Mouse (Mus musculus) lung, adult 2 months (tissue): Measurements from ENCODE around the gene Rnf26. TPM values are rescaled to one million over a fixed set of nuclear protein-coding genes. Genes with fewer than 3 reads are reported as not detected.
"Not testable (repeated sequence)": the region's sequence is repeated elsewhere in the genome, so short reads cannot be mapped to it uniquely, and the experiment has no call there.

Source experiments
- DNase-seq: peaks from one replicate; pipeline ENCODE4 v3.0.0; 2022
- H3K4me1 ChIP-seq: fragments of 200-500 bp; 2 replicates; pipeline ENCODE4 v1.6.1; 2011; ENCODE audit warnings: low read length; ENCODE audit not compliant: control insufficient read depth, insufficient read depth
- H3K4me3 ChIP-seq: fragments of 200-500 bp; replicated peaks from 2 replicates; pipeline ENCODE3; 2011; ENCODE audit warnings: low read depth, mild to moderate bottlenecking, control low read depth, low read length; ENCODE audit errors: extremely low read depth
- CTCF ChIP-seq: fragments of 200-500 bp; IDR thresholded peaks from 2 replicates; pipeline ENCODE4 v1.5.1; 2011; ENCODE audit warnings: mild to moderate bottlenecking, low read length, control low read depth; ENCODE audit not compliant: insufficient read depth
- POLR2A ChIP-seq: fragments of 200-500 bp; IDR thresholded peaks from 2 replicates; pipeline ENCODE4 v1.6.1; 2011; ENCODE audit warnings: low read depth, mild to moderate bottlenecking, control low read depth, low read length, borderline replicate concordance; ENCODE audit errors: extremely low read depth
- WGBS: fragments of 180-500 bp; shearing (Covaris S2); methylation state at CpG from one replicate; pipeline ENCODE4 v1.1.7; 2018; 5-methylcytosine and 5-hydroxymethylcytosine counted together
- polyA plus RNA-seq: library from polyadenylated mRNA; depleted of rRNA; stranded (reverse); fragments of >200 nt; gene quantifications from 2 replicates; pipeline ENCODE4 v1.2.3, GENCODE M21; 2012

Rnf26 gene
- polyA plus RNA-seq, 1 experiment: 24.6 TPM

DNA sequence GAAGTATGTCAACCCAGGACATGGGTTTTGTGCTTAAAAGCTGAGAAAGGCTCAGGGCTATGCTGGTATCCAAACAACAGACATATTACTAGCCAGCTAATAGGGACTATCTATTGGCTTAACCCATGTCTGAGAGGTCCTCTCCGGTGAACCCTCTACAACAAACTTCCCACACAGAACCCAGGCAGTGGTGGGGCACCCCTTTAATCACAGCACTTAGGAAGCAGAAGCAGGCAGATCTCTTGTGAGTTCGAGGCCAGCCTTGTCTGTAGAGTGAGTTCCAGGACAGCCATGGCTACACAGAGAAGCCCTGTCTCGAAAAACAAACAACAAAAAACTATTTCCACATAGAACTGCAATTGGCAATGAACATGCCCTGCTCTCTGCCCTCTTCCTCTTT is 13.4 kb upstream of the Rnf26 start:
- WGBS: 54% methylated on average over 3 of the region's 3 CpGs

DNA sequence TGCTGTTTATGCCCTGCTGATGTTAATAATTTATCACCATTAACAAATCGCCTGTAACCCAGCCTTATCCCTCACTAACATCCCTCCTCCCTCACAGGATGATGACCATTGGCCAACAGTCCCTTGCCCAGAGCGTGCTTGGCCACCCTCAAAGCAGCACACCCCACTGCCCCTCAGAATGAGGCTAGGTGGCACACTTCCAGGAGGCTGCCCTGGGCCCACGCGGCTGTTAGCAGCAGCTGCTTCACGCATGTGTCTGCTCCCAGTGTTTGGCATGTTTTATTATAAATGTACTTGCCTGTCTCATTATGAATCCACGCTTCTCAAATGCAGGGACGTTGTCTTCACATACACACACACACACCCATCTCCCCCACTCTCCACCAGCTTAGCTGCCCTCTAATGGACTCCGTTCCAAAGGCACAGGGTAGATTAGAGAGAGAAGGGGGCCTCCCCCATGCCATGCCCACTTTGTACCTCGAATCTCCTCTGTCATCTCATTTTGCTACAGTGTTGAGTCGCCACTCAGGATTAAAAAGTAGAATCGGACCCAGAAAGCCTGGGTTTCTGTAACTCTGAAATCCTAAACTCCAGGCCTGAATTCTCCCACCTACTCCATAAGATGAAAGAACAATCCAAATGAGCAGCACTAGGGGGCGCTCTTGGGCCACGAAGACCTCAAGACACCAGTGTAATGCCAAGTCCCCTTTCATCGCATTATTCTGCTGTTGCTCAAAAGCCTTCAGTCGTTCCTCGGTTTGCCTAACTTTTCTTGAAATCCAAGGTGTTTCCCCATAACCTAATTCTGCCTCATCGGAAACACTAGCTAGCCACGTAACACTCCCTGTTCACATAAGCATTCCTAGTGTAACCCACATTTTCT is 12.5 kb upstream of the Rnf26 start:
- no peak overlapping the region for H3K4me3 ChIP-seq
- DNase-seq: peak; percentile 78
- 29% methylated on average over 18 of the region's 18 CpGs for WGBS
- peaks cover 18% of the 10 kb centered on the region for H3K4me1 ChIP-seq
- TF ChIP-seq CTCF (peak; percentile 91), POLR2A (no peak)

More for the DNA sequence above, 13.4 kb upstream of the Rnf26 start:
- Histone ChIP-seq H3K4me3 (no peak overlapping the region), H3K4me1 (peaks cover 18% of the 10 kb centered on the region)
- DNase-seq: no peak
- TF ChIP-seq CTCF (no peak), POLR2A (no peak)

DNA sequence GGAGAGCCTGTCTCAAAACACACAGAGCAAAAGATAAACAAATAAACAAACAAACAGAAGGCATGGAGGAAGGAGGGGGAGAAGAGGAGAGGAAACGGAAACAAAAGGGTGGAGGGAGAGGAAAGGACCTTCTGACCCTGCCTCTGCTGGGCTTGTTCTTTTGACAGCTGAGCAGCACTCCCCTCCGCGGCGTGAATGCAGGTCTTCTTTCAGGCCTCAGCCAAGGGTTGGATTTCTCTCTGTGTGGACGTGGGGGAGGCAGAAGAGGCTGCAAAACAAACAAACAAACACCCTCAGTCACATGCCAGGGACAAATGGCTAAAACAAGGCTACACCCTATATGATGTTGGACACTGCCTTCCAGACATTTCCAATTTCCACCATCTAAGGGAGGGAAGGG is 11.7 kb upstream of the Rnf26 start:
- H3K4me3 ChIP-seq: no peak overlapping the region
- no peak for TF ChIP-seq POLR2A
- no peak for TF ChIP-seq CTCF
- H3K4me1 ChIP-seq: peaks cover 18% of the 10 kb centered on the region; the same call in 1 of the 2 replicates
- no peak for DNase-seq
- 51% methylated on average over 5 of the region's 5 CpGs for WGBS

DNA sequence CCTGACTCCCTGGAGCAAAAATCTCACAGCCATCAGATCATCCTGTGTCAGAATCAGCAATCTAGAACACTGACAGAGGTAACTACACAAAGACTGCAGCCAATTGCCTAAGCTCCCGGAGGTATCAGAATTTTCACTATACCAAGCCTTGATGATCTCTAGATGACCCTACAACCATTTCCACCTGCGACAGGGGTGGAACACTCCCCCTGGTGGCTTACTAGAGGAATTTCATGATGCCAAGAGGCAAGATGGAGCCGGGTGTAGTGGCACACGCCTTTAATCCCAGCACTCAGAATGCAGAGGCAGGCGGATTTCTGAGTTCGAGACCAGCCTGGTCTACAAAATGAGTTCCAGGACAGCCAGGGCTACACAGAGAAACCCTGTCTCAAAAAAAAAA is 11.0 kb upstream of the Rnf26 start:
- peak; percentile 52 for TF ChIP-seq CTCF
- no peak for TF ChIP-seq POLR2A
- Histone ChIP-seq H3K4me1 (peaks cover 18% of the 10 kb centered on the region; the same call in 1 of the 2 replicates), H3K4me3 (no peak overlapping the region)
- DNase-seq: no peak
- 62% methylated on average over 6 of the region's 6 CpGs for WGBS

DNA sequence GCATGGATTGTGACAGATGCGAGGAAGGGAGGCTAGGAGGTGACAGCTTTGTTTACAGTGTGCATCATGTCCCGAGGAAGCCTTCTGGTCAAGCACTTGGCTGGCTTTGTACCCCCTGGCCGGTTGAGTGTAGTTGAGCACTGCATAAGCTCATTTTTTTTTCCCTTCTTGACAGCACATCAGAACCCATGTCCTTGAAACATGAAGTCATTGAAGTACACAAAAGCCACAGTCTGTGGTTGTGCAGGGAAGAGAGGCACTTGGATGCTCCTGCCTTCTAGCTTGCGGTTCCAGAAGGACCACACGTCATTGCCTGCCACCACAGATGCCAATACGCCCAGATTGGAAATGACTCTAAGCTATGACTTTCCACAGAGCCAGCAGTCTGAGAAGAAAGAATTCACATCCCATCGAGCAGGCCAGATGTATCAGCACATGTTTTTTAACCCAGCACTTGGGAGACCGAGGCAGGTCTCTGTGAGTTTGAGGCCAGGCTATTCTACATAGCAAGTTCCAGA is 6.7 kb upstream of the Rnf26 start:
- WGBS: 57% methylated on average over 8 of the region's 8 CpGs
- no peak overlapping the region for H3K4me3 ChIP-seq
- DNase-seq: no peak
- no peak for TF ChIP-seq CTCF
- no peak for TF ChIP-seq POLR2A
- H3K4me1 ChIP-seq: peaks cover 1% of the 10 kb centered on the region; the same call in 1 of the 2 replicates

DNA sequence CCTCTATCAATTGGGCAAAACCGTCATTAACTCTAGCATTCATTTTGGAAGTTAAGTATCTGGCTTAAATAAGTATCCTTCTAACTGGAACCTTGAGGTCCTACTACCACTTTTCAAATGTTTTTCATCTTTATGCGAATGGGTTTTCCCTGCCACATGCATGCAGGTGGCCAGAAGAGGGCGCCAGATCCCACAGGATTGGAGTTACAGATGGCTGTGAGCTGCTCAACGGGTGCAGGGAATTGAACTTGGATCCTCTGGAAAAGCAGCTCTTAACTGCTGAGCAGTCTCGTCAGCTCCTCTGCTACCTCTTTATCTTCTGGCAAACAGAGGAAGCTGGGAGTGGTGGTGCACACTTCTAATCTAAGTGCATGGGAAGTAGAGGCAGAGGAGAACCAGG is 5.7 kb upstream of the Rnf26 start:
- DNase-seq: no peak
- WGBS: 61% methylated on average over 5 of the region's 5 CpGs
- peak; percentile 65 for TF ChIP-seq CTCF
- no peak for TF ChIP-seq POLR2A
- no peak overlapping the region for H3K4me3 ChIP-seq
- H3K4me1 ChIP-seq: no peaks in the 10 kb centered on the region

DNA sequence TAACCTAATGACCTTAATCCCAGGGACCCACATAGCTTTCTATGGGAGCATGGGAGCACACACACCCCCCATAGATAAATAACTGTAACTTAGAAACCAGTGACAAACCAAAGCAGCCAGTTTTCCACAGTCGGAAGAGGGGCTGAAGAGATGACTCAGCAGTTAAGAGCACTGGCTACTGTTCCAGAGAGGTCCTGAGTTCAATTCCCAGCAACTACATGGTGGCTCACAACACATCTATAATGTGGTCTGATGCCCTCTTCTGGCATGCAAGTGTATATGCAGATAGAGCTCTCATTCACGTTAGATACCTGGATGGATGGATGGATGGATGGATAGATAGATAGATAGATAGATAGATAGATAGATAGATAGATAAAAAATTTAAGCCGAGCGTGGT is 2.9 kb upstream of the Rnf26 start:
- no peak overlapping the region for H3K4me3 ChIP-seq
- WGBS: 92% methylated on average over 4 of the region's 4 CpGs
- H3K4me1 ChIP-seq: no peaks in the 10 kb centered on the region
- TF ChIP-seq POLR2A (no peak), CTCF (no peak)
- no peak for DNase-seq

DNA sequence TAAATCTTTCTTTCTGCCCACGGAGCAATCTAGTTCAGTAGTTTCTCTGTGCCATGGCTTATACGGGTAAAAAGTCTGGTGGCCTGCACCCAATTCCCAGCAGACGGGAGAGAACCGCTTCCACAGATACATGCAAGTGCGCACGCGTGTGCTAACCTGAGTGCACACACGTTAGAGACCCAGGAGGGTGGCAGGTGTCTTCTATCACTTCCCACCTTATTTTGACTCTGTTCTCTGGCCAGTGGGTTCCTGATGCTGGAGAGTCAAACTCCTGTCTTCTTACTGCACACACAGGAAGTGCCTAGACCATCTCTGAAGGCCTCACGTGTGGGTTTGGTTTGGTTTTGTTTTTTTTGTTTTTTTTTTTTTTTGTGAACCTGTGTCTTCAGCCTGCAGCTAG is 2.3 kb upstream of the Rnf26 start:
- Histone ChIP-seq H3K4me1 (no peaks in the 10 kb centered on the region), H3K4me3 (no peak overlapping the region)
- no peak for TF ChIP-seq POLR2A
- no peak for TF ChIP-seq CTCF
- no peak for DNase-seq
- WGBS: 85% methylated on average over 9 of the region's 9 CpGs

DNA sequence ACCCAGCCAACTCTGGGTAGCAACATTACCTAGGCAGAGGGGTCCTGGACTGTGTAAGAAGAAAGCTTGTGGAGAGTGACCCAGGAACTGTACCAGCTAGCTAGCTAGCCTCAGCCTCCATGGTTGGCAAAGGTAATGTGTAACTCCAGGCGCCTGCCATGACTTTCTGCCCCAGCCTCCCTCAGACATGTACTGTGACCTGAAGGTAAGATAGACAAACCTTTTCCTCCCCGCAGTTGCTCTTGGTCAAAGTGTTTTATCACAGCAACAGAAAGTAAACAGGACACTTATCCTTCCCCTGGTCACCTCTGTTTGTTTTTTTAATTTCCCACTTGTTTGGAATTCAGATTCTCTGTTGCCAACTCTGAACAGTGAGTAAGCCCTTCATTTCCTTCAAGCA is 1.1 kb upstream of the Rnf26 start:
- 42% methylated on average over 2 of the region's 2 CpGs for WGBS
- no peak for DNase-seq
- TF ChIP-seq POLR2A (no peak), CTCF (no peak)
- no peak overlapping the region for H3K4me3 ChIP-seq
- H3K4me1 ChIP-seq: peaks cover 5% of the 10 kb centered on the region

DNA sequence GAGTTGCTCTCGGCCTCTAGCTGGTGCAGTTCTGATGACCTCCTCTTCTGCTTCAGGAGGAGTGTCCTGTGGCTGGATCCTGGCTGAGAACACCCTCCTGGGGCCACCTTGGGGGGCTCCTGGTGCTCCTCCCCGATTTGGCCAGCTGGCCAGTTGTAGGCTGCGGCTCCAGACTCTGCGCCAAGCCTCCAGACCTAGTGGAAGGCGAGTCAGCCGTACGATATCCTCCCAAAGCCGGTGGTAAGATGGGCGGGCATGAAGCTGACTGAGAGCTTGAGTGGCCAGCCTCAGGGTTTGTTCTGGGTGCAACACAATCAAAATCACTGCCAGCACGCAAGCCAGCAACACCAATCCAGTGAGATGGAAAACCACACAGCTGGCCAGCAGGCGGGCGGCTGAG is 1.4 kb downstream of the Rnf26 start:
- not testable (repeated sequence) for DNase-seq, H3K4me3 ChIP-seq
- WGBS: 50% methylated on average over 10 of the region's 12 CpGs
- peaks cover 18% of the 10 kb centered on the region for H3K4me1 ChIP-seq
